Mouse (Mus musculus): ENCODE data around the gene Fgd3.

The Fgd3 gene

GRCm38 (mm10) chr13:49248923-49249322 is 71.2 kb downstream of the Fgd3 start:
- DNase-seq (ENCODE audit: low spot score in 2 of 2) = no peak

- DNase-seq (ENCODE audit: low spot score in 2 of 2) = no peak
These were observed 71.6 kb downstream of the Fgd3 start, which contains the start of gene Susd3 for GRCm38 (mm10) chr13:49248467-49248862. TSS of gene Susd3 (minus strand) at chr13:49248706.

DNA sequence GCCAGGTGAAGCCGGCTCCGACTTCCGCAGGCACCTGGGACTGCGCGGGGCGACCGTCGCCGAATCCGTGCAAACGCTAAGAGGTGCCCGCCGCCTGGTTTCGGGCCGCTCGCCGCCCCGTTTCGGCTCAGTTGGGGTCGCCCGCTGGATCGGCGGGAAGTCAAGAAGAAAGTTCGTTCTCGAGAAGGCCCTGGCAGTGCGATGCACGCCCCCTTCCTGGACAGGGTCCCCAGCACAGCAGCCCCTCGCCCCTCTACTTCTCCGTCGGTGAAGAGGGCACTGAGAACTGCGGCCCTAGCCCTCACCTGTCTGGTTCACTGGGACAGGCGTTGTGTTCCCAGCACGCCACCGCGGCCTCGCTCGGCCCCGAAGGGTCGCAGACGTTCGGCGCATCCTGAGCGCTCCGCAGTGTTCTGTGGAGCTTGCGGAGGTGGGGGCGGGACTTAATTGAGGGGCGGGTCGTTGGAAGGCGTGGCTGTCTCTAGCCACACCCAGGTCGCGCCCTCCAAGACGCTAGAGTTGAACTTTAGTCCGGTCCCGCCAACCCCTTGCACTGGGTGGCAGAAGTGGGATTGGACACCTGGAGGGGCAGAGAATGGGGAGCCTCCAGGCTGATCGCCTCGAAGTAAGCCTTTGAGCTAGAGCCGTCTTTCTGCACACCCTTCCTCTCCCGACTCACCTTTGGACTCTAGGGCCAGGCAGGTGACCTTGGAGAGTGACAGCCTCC is 72.2 kb downstream of the Fgd3 start:
- no peak for DNase-seq (ENCODE audit: low spot score in 2 of 2)

DNA sequence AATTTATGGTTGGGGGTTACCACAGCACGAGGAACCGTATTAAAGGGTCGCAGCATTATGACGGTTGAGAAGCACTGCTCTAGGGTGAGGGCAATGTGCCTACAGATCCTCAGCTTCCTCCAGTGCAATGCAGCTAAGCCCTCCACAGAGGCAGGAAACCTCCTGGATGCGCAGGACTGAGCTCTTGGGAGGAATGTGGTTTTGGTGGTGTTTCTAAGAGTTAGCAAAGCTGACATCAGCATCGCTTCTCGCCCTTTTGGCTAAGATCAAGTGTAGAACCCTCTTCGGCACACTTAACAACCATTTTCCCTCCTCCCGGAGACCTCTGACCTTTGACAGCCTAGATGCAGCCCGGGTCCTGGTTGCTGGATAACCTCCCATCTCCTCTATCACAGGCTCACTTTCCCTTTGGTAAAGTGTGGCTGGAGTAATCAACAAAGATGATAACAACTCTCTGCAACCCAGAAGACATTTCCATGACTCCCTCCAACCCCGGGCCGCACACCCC is 72.8 kb downstream of the Fgd3 start:
- DNase-seq (ENCODE audit: low spot score in 2 of 2) = no peak

GRCm38 (mm10) chr13:49246626-49247025 is 73.5 kb downstream of the Fgd3 start:
- DNase-seq (ENCODE audit: low spot score in 2 of 2) = no peak

DNA sequence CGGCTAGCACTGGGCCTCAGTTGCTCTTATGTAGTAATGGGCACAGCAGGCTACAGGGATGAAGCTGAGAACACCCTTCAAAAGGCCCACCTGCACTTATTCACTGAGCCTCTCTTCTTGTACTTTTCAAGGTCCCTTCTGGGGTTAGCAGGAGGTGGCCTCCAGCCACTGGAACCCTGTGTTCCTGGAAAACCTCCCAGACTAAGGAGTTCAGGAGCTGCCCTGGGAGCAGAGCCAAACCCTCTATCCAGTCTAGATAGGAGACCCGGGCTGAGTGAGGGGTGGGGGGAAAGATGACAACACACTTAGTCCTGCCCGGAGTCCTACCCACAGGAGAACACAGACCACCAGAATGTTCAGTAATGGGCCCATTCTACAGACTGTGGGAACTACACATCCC is 74.1 kb downstream of the Fgd3 start:
- DNase-seq (ENCODE audit: low spot score in 2 of 2) = no peak

GRCm38 (mm10) chr13:49245251-49245650 is 74.9 kb downstream of the Fgd3 start:
- no peak for DNase-seq (ENCODE audit: low spot score in 2 of 2)

DNA sequence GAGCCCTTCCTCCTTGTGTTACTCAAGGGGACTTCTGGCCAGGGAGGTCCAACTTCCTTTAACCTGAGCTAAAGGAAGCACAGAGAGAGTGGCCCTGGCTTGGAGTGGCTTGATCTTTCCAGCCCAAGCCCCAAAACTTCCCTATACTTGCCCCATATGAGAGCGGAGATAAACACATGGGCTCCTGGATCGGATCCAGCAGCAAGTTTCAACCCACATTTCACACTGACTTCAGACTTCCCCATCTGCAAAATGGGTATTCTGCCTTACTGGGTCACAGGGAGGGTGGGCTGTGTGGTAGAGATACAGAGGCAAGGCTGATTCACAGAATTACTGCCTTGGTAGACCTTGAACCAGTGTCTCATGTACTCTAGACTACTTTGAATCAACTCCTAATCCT is 76.6 kb downstream of the Fgd3 start:
- no peak for DNase-seq (ENCODE audit: low spot score in 2 of 2)

DNA sequence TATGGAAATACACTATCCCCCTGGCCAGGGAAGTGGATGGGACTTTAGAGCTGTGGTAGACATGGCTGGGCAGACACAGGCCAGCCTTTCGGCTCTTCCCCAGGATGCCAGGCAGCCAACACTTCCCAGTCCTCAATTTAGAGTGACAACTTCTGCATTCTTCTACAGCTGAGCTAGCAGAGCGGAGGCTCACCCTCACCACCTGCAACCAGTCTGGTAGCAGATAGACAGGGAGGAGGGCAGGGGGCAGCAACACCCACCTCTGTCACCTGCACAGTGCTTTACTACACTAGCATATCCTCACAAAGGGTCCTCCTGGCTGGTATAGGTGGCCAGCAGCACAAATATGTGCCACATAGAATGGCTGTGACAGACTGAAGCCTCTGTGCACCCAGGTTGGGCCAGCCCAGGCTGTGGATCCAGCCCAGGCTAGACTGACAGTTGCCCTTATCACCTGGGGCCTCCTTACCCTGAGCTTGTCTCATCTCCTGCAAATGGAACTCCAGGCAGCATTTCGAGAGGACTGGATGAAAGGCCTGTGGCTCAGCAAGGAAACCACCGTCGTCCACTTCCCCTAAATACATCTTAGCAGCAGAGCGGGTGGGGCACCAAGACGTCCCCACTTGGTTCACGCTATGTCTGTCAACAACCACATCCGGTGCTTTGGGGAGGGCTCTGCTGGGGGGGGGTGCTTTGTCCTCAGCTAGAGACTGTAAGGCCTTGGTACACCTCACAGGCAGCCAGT is 77.6 kb downstream of the Fgd3 start:
- DNase-seq (ENCODE audit: low spot score in 2 of 2) = no peak

DNA sequence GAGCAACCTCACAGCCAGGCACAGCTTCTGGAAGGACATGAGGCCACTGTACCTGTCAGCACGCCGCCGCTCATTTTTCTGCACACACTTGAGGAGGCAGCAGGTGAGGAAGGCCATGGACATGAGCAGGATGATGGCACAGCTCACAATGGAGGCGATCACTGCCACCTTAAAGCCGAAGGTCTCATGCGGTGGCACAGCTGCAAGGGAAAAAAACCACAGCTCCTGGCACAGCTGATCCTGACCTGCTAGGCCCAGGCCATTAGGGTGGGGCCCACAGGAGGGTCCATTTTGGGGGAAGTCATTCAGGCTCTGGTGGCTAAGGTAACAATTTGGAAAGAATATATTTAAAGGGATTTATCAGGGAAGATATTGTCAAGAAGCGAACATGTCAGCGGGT is 81.4 kb downstream of the Fgd3 start:
- no peak for DNase-seq (ENCODE audit: low spot score in 2 of 2)

DNA sequence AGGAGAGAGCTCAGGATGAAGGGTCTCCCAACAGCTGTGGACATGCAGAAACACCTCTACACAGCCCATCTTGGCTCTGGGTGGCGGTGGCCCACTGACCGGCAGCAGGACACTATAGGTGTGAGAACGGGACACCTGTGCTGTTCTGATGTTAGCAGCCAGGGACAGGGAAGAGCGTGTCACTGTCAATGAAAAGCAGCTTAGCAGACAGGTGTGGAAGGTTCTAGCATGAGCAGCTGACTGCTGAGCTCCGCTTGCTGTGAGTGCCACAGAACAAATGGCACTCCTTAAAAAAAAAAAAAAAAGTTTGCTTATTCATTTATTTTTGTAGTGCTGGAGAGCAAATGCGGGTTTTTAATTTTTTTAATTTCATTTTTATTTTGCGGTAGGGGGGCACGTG is 82.5 kb downstream of the Fgd3 start:
- DNase-seq (ENCODE audit: low spot score in 2 of 2) = no peak

GRCm38 (mm10) chr13:49234711-49235110 is 85.4 kb downstream of the Fgd3 start:
- no peak for DNase-seq (ENCODE audit: low spot score in 2 of 2)

DNA sequence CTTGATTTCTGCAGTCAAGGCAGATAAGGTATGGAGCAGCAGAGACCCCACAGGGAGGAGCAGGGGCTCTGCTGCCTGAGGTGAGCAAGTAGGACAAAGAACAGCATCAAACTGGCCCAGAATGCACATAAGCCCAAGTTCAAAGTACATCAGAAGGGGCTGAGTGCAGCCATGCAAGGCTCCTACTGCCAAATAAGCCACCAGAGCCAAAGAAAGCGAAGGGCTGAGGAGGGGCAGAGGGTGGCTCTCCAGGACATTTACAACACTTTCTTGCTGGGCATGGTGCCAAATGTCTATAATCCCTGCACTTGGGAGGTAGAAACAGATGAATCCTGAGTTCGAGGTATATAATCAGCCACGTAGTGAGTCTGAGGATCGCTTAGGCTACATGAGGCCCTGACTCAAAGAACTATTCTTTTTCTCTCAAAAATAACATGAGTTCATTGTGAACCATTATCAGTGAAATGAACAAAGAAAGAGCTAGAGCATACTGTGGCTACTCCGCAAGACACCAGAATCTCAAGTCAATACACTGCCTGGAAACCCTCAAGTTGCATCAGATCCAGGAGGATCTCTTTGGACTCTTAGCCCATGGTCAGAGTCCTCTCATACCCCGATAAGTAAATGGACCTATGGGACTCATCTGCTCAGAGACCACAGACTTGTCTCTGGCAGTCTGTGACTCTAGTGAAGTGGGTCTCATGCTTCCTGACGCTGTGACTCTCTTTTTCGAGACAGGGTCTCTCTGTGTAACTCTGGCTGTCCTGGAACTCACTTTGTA is 86.1 kb downstream of the Fgd3 start:
- DNase-seq (ENCODE audit: low spot score in 2 of 2) = no peak

- no peak for DNase-seq (ENCODE audit: low spot score in 2 of 2)
These were observed 94.5 kb downstream of the Fgd3 start for GRCm38 (mm10) chr13:49225633-49226032.

DNA sequence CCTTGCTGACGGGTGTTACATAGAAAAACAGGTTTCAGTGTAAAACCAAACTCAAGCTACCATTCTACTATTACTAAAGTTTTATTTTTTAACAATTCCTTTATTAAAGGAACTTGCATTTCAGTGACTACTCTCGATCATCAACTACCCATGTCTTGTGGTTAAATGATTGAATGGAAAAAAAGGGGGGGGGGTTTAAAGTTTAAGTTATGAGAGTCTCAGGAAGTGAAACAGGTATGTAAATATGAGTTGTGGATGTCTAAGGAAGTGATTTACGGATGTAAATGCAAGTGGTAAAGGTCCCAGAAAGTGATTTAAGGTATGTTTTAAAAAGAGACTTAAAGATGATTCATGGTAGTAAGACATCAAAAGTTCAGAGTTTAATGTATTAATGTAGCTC is 95.0 kb downstream of the Fgd3 start:
- DNase-seq (ENCODE audit: low spot score in 2 of 2) = no peak

DNA sequence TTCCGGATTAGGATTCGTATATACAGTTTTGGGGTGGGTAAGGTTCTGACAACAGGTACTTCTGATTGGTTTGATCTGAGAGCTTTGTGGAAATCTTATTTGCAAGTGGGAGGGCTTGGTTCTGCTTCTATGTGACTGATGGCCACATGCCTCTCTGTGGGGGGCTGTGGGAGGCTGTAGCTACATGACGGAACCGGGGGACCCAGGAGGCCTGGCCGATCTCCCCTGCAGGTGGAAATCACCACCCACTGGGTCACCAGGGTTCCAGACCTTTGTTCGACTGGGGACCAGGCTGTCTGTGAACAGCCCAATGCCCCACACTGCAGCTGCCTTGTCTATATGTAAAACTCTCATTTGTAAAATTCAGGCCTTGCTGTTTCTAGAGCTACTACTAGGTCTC is 95.4 kb downstream of the Fgd3 start:
- no peak for DNase-seq (ENCODE audit: low spot score in 2 of 2)

DNA sequence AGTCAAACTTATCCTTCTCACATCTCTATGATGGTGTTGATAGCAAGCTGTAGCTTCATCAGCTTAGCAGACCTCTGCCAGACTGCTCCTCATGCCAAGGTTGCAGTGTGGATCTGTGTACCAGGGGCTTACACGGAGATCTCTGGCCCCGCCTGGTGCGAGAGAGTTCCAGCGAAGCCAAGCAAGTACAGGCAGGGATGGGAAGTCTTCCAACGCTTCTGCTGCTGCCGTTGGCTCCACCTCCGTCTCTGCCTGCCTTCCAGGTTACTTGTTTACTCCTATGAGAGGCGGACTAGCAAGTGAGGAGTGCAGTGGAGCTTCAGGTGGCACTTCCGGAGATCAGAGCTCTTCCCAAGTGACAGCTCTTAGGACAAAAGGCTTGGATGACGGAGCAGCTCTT is 95.8 kb downstream of the Fgd3 start:
- DNase-seq (ENCODE audit: low spot score in 2 of 2) = no peak

GRCm38 (mm10) chr13:49220912-49221311 is 99.2 kb downstream of the Fgd3 start:
- no peak for DNase-seq (ENCODE audit: low spot score in 2 of 2)

DNA sequence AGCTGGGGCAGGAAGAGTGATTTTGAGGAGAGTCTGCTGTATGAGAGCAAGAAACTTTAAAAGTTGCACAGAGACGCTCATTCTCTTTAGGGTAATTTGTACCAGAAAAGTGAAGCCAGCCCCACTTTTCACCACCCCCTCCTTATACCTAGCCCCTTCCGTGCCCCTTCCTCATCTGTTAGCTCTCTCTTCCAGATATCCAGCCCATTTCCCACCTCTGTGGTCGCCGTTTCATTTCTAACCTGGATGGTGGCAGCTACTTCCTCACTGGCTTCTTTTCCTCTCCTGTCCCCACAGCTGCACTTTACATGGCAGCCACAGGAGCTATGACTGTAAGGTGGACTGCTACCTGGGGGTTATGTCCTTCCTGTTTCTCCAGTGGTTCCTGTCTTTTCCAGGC is 100.7 kb downstream of the Fgd3 start:
- DNase-seq (ENCODE audit: low spot score in 2 of 2) = no peak

DNA sequence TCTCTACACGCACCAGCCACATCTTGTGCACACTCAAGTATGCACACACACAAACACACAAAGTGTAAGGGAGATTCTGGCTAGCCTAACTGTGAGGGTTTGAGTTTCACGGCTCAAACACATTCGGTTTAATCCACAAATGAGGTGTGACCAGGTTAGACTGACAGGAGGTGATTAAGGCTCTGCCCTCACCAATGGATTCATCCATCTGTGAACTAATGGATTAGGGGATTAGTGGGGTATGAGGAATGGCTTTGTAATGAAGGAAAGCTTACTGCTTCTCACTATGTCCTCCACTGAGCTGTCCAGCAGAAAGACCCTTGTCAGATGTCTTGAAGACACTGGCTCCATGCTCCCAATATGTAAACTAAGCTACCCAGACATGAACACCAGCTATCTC is 101.5 kb downstream of the Fgd3 start:
- DNase-seq (ENCODE audit: low spot score in 2 of 2) = no peak

- no peak for DNase-seq (ENCODE audit: low spot score in 2 of 2)
These were observed 103.1 kb downstream of the Fgd3 start for GRCm38 (mm10) chr13:49216808-49217561.

GRCm38 (mm10) chr13:49216220-49216552 is 103.9 kb downstream of the Fgd3 start:
- DNase-seq (ENCODE audit: low spot score in 2 of 2) = no peak
